Mouse (Mus musculus) thymus, adult 2 months (tissue): Measurements from ENCODE around the gene Abtb2. TPM values are rescaled to one million over a fixed set of nuclear protein-coding genes. Genes with fewer than 3 reads are reported as not detected.
A peak's percentile ranks its signal among the peaks of the same experiment; 100 is the strongest.

Experiments
- DNase-seq: peaks from one replicate; pipeline ENCODE4 v3.0.0; 2021
- H3K27ac ChIP-seq: fragments of 200-500 bp; 2 replicates; pipeline ENCODE4 v1.5.1; 2012; ENCODE audit warnings: low read length, control low read depth; ENCODE audit not compliant: control insufficient read depth, insufficient read depth
- H3K27me3 ChIP-seq: fragments of 200-500 bp; 2 replicates; pipeline ENCODE4 v1.6.1; 2012; ENCODE audit warnings: mild to moderate bottlenecking, low read length, moderate library complexity, mixed read lengths; ENCODE audit not compliant: control insufficient read depth, insufficient read depth
- H3K36me3 ChIP-seq: fragments of 200-500 bp; 2 replicates; pipeline ENCODE4 v1.6.1; 2012; ENCODE audit warnings: mild to moderate bottlenecking, low read length, moderate library complexity; ENCODE audit not compliant: control insufficient read depth, insufficient read depth
- H3K4me1 ChIP-seq: fragments of 200-500 bp; replicated peaks from 2 replicates; pipeline ENCODE4 v1.6.1; 2012; ENCODE audit warnings: low read length; ENCODE audit not compliant: control insufficient read depth, insufficient read depth
- H3K4me3 ChIP-seq: fragments of 200-500 bp; 2 replicates; pipeline ENCODE4 v1.5.1; 2012; ENCODE audit warnings: mild to moderate bottlenecking, low read length, control low read depth, moderate library complexity; ENCODE audit not compliant: control insufficient read depth, insufficient read depth
- CTCF ChIP-seq: fragments of 200-500 bp; IDR thresholded peaks from 2 replicates; pipeline ENCODE4 v1.5.1; 2012; ENCODE audit warnings: mild to moderate bottlenecking, control low read depth, low read length, moderate library complexity, borderline replicate concordance; ENCODE audit not compliant: control insufficient read depth, poor library complexity, insufficient read depth; ENCODE audit errors: extremely low read depth
- POLR2A ChIP-seq: fragments of 200-500 bp; IDR thresholded peaks from 2 replicates; pipeline ENCODE4 v1.6.1; 2012; ENCODE audit warnings: mild to moderate bottlenecking, low read length, control low read depth, moderate library complexity; ENCODE audit not compliant: control insufficient read depth, poor library complexity, insufficient read depth; ENCODE audit errors: extremely low read depth
- WGBS: fragments of 180-500 bp; shearing (Covaris S2); methylation state at CpG from one replicate; pipeline ENCODE4 v1.1.7; 2018; 5-methylcytosine and 5-hydroxymethylcytosine counted together
- polyA plus RNA-seq: library from polyadenylated mRNA; depleted of rRNA; stranded (reverse); fragments of >200 nt; gene quantifications from 2 replicates; pipeline ENCODE4 v1.2.3, GENCODE M21; 2012

The Abtb2 gene
- polyA plus RNA-seq, 1 experiment, result 110 TPM

GRCm38 (mm10) chr2:103681149-103681548, 115.0 kb downstream of the Abtb2 start:
- WGBS, result 19% methylated on average over 5 of the region's 5 CpGs
- Histone ChIP-seq H3K27me3 (no peaks in the 10 kb centered on the region), H3K27ac (peak overlapping the region; percentile 100), H3K4me1 (peaks cover 73% of the 10 kb centered on the region), H3K36me3 (no peaks in the 10 kb centered on the region), H3K4me3 (no peak overlapping the region)
- TF ChIP-seq CTCF (no peak), POLR2A (no peak)
- DNase-seq, result no peak

DNA sequence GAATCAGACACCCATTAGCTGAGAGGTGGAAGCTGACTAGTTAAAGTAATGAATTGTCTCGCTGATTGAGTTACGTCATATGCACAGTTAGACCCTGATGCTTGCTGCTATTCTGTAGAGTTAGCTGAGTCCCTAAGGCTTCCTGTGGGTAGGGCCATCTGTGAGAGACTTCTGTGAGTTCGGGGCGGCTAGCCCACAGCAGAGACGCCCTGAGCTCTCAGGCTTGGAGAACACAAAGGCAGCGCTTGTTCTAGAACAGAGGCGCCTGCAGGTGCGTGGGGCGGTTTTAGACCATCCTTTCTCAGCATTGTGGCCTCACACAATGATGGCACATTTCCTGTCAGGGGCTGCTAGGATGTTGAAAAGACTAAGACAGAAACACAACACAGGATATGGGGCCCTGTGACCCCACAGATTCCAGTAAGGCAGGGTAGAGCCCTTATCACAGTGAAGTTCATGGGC, 116.2 kb downstream of the Abtb2 start:
- DNase-seq, result peak; percentile 91
- H3K27me3 ChIP-seq, result no peaks in the 10 kb centered on the region
- H3K4me3 ChIP-seq, result no peak overlapping the region
- peak overlapping the region; percentile 100 for H3K27ac ChIP-seq
- peaks cover 74% of the 10 kb centered on the region for H3K4me1 ChIP-seq
- no peak for TF ChIP-seq POLR2A
- 0 out of 2 replicates have a peak, but pooled peaks have one; percentile 47 for TF ChIP-seq CTCF
- H3K36me3 ChIP-seq, result no peaks in the 10 kb centered on the region
- 8% methylated on average over 9 of the region's 9 CpGs for WGBS

GRCm38 (mm10) chr2:103682927-103683442, 116.9 kb downstream of the Abtb2 start:
- WGBS, result 3% methylated on average over 9 of the region's 9 CpGs
- TF ChIP-seq CTCF (no peak), POLR2A (no peak)
- no peaks in the 10 kb centered on the region for H3K36me3 ChIP-seq
- H3K4me3 ChIP-seq, result peak overlapping the region; percentile 6; the same call in 1 of the 2 replicates
- peaks cover 73% of the 10 kb centered on the region for H3K4me1 ChIP-seq
- DNase-seq, result peak; percentile 53
- no peaks in the 10 kb centered on the region for H3K27me3 ChIP-seq
- H3K27ac ChIP-seq, result peak overlapping the region; percentile 98

DNA sequence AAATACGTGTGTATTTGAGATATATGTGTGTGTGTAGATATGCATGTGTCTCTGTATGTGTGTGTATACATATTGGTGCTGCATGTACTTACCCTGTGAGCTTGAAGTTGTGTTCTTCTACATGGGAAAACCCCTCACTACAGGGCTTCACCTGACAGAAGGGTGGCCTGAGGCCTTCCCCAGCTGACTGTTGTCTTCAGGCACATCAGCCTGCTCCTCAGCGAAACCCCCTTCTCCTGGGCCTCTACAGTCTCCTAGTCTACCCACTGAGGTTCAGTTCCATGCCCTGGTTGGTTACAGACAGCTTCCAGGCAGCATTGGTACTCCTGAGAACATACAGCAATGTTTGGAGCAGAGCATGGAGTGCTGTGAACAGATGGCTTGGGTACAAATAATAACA, 118.3 kb downstream of the Abtb2 start:
- 59% methylated on average over 2 of the region's 2 CpGs for WGBS
- H3K4me1 ChIP-seq, result peaks cover 60% of the 10 kb centered on the region
- TF ChIP-seq CTCF (no peak), POLR2A (no peak)
- H3K4me3 ChIP-seq, result no peak overlapping the region
- H3K27ac ChIP-seq, result peak overlapping the region; percentile 98
- peak; percentile 40 for DNase-seq
- no peaks in the 10 kb centered on the region for H3K27me3 ChIP-seq
- no peaks in the 10 kb centered on the region for H3K36me3 ChIP-seq

DNA sequence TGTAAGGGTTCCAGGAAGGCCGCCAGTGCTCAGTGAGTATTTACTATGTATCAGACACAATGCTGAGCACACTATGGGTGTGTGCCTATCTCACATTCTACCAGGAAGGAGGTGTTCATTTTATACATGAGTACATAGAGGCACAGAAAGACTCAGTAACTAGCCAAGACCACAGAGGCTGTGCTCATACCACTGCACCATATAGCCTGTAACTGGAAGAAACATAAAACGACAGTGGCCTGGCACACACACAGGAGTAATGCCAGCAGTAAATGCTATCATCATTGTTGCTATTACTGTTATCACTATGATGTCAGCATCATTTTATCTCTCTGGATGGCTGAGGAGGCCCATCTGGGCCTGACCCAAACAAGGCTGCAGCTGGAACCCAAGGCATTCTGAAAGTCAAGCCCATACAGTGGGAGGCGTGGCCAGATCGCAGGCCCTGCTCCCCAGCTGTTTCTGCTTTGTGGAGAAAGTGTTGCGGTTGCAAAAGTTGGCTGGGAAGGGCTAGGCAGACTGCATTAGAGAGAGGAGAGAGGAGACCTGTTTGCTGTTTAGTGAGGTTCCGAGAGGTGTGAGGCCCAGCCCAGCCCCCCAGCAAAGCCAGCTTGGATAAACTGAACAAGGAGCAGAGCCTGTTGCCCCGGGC, 118.9 kb downstream of the Abtb2 start:
- H3K27ac ChIP-seq, result peak overlapping the region; percentile 98
- H3K4me1 ChIP-seq, result peaks cover 55% of the 10 kb centered on the region

DNA sequence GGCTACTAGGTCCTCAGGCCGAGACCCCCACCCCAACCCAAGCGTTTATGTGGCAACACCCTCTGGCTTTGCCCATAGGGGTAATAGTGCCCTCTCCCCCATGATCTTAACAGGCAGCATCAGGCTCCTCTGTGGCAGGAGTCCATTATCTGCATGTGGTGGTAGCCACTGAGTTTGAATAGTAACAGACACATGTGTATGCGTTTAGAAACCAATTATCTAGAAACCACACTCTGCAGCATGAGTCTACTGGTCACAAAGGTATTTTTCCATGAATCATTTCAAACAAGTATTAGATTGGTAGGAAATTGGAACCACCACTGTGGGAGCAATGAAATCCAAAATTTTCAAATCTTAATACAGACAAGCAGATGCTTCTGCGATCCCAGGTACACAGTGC, 119.5 kb downstream of the Abtb2 start:
- Histone ChIP-seq H3K36me3 (no peaks in the 10 kb centered on the region), H3K27me3 (no peaks in the 10 kb centered on the region), H3K27ac (peak overlapping the region; percentile 98), H3K4me3 (no peak overlapping the region), H3K4me1 (peaks cover 57% of the 10 kb centered on the region)
- DNase-seq, result no peak
- no peak for TF ChIP-seq POLR2A
- TF ChIP-seq CTCF, result no peak
- 53% methylated on average over 4 of the region's 4 CpGs for WGBS

More for the DNA sequence above, 118.9 kb downstream of the Abtb2 start:
- H3K27me3 ChIP-seq, result no peaks in the 10 kb centered on the region
- no peaks in the 10 kb centered on the region for H3K36me3 ChIP-seq
- WGBS, result 12% methylated on average over 7 of the region's 7 CpGs
- TF ChIP-seq CTCF, result 0 out of 2 replicates have a peak, but pooled peaks have one; percentile 11
- peak; percentile 52 for TF ChIP-seq POLR2A
- H3K4me3 ChIP-seq, result no peak overlapping the region
- peak; percentile 77 for DNase-seq
